Mouse (Mus musculus): ENCODE results near the gene Ccdc115.

DNA sequence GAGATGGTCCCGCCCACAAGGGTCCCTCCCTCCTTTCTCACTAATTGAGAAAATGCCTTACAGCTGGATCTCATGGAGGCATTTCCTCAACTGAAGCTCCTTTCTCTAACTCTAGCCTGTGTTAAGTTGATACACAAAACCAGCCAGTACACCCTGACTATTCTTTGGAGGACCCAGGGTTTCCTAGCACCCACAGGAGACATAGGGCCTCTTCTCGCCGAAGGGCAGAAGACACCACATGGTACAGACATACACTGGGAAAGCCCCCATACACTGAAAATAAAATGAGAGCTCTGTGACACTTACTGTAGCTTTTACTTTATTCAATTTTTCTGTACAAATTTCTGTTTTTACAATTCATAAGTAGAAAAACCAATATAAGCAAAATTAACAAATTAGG lies 3.1 kb downstream of the Ccdc115 start:
- TF ChIP-seq TAL1 (IDR thresholded peaks at IDR 0.05; ENCODE audit: low read length), result no peak
- no peak for TF ChIP-seq GATA1 (IDR thresholded peaks at IDR 0.05; ENCODE audit: low read length)
